Mouse (Mus musculus): Measurements from ENCODE around the gene Rubcnl. TPM values are rescaled to one million over a fixed set of nuclear protein-coding genes. Genes with fewer than 3 reads are reported as not detected.

Gene Rubcnl
- polyA plus RNA-seq (2016; fragmentation: Nextera tagmentation; extraction: Ambion mirVana), result 0.13 and 0.34 TPM in 2 replicates

DNA sequence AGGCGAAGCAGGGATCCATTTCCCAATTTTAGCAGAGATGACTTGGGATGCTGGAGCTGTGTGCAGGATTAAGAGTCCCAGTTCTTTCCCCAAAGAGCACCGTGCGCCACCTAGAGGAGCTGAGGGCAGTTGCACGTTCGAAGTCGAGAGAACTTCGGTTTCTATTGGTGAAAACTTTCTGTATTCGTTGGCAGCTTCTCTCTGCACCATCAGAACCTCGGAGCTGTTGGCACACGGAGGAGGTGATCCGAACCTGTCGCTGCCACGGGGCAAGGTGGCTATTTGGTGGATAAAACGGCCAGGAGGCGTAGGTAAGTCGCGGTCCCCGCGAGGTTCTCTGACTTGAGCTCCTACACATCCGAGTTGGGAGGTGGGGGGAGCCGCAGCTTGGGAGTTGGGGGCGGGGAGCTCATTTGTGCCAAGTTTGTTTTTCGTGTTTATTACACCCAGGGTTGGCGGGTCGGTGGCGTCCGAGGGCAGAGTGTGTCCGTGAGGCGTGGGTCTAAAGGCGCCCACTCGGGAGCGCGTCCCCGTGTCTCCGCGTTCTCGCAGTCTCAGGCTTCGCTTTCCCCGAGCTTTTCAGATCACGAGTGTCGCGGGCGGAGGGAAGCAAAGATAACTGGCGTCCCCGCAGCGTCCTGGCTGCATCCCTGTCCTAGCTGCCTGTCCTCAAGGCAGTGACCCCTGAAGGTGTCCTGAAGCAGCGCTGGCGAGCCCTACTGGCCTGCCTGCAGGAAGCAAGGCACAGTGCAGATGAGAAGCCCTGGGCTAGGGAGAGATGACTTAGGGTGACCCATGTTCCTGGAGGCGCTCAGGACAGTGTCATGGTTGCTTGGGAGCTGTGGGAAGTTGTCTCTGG is at the start of gene Rubcnl:
Gene Rubcnl (plus strand): TSS at position 172 of the 859 bp plus-strand sequence.
- 2% methylated on average over 49 of the region's 49 CpGs for WGBS
- Histone ChIP-seq H3K27ac (replicated peaks) (peak within 1 kb of the TSS; percentile 72), H3K4me1 (peaks cover 9% of the 10 kb centered on the region)

DNA sequence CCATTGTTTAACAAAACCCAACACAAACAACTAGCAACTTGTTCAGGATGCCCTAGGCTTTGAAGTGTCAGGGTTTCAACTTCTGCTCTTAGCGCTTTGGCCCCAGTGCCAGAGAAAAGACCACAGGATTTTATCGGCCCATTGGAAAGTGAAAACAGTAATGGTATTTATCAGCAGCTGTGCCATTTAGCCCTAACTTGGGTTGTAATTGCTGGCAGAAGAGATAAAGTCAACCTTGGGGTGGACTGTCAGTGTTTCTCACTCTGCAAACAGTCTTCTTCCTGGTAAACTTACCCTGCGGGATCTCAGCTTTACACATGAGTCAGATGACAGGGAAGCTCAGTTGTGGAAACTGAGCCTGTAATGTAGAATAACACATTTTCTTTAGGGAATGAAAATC is 43.6 kb upstream of the Rubcnl start:
- Histone ChIP-seq H3K4me3 (no peak overlapping the region), H3K27ac (replicated peaks) (no peak overlapping the region), H3K36me3 (replicated peaks) (no peaks in the 10 kb centered on the region), H3K9me3 (no peaks in the 10 kb centered on the region), H3K4me1 (0 out of 2 replicates have a peak, but pooled peaks cover 7% of the 10 kb centered on the region), H3K27me3 (replicated peaks; ENCODE audit: low read depth, poor library complexity, severe bottlenecking) (no peaks in the 10 kb centered on the region)
- 43% methylated on average over 3 of the region's 3 CpGs for WGBS
- DNase-seq (ENCODE audit: low spot score), result no peak

More for the DNA sequence above, at the start of gene Rubcnl:
- Histone ChIP-seq H3K27me3 (replicated peaks; ENCODE audit: low read depth, poor library complexity, severe bottlenecking) (peaks cover 12% of the 10 kb centered on the region), H3K9me3 (no peaks in the 10 kb centered on the region), H3K4me3 (peak within 1 kb of the TSS; percentile 76), H3K36me3 (replicated peaks) (no peaks in the 10 kb centered on the region)
- peak; percentile 83 for DNase-seq (ENCODE audit: low spot score)

DNA sequence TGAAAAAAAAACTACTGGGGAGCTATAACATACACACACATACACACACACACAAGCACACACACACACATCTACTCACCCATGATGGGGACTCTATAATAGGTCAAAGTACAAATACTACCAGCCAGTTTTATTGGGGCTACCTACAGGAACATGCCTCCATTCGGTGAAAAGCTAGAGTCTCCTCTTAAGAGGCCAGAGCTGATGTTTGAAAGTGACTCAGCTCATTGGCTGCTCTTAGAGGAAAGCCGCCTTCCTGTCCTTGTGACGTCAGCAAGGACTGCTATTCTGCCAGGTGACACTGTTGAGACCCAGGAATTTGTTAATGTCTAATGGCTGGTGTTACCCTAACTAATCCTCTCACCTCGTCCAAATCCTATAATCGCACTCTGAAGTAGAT is 43.1 kb upstream of the Rubcnl start:
- Histone ChIP-seq H3K27ac (replicated peaks) (no peak overlapping the region), H3K9me3 (no peaks in the 10 kb centered on the region), H3K36me3 (replicated peaks) (no peaks in the 10 kb centered on the region), H3K4me3 (no peak overlapping the region), H3K27me3 (replicated peaks; ENCODE audit: low read depth, poor library complexity, severe bottlenecking) (no peaks in the 10 kb centered on the region), H3K4me1 (0 out of 2 replicates have a peak, but pooled peaks cover 7% of the 10 kb centered on the region)
- no peak for DNase-seq (ENCODE audit: low spot score)
- 84% methylated on average over 5 of the region's 5 CpGs for WGBS

DNA sequence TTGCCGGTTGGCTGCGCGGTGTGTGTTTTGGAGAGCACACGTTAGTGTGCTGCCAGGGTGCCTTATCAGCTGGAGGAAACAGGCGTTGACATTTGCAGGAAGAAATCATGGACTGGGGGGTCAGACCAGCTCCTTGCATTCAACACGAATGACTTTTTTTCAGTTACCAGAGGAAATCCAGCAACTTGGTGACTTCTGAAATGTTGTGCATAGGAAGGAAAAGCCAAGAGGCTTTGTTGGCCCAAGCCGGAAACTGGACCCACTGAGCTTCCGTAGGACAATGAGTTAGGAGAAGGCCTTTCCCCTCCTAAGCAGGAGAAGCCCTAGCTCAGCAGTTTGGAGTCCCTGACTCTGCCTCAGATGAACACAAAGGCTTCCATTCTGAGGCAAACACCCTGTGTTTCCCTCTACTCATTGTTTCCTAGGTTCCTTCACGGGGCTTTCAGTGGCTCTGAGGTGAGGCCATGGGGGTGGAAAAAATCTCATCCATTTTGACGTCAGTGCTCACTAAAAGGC is 41.6 kb upstream of the Rubcnl start:
- no peak overlapping the region for H3K4me3 ChIP-seq
- no peak for DNase-seq (ENCODE audit: low spot score)
- H3K9me3 ChIP-seq, result no peaks in the 10 kb centered on the region
- H3K4me1 ChIP-seq, result 0 out of 2 replicates have a peak, but pooled peaks cover 7% of the 10 kb centered on the region
- H3K27ac ChIP-seq (replicated peaks), result no peak overlapping the region
- H3K36me3 ChIP-seq (replicated peaks), result no peaks in the 10 kb centered on the region
- WGBS, result 71% methylated on average over 10 of the region's 10 CpGs
- H3K27me3 ChIP-seq (replicated peaks; ENCODE audit: low read depth, poor library complexity, severe bottlenecking), result no peaks in the 10 kb centered on the region

DNA sequence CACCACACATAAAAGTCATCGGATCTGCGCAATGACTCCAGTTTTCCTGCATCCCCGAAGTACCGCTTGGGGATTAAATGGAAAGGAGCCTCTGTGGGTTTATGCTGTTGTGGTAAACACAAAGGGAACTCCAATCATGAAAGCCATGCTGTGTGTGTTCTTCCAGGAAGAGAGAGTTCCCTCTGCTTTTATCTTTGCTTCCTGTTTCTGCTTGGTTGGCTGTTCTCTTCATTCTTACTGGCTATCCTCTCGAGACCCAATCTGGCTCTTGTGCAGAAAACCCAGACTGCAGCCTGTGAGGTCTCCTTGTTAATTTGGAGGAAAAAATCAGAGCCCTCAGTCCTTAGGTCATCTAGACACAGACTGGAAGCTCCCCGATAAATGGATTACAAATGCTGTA is 38.9 kb upstream of the Rubcnl start:
- no peaks in the 10 kb centered on the region for H3K27me3 ChIP-seq (replicated peaks; ENCODE audit: low read depth, poor library complexity, severe bottlenecking)
- 82% methylated on average over 6 of the region's 6 CpGs for WGBS
- no peaks in the 10 kb centered on the region for H3K36me3 ChIP-seq (replicated peaks)
- H3K4me1 ChIP-seq, result peaks cover 12% of the 10 kb centered on the region; the same call in 1 of the 2 replicates
- DNase-seq (ENCODE audit: low spot score), result no peak
- no peak overlapping the region for H3K4me3 ChIP-seq
- no peaks in the 10 kb centered on the region for H3K9me3 ChIP-seq
- H3K27ac ChIP-seq (replicated peaks), result no peak overlapping the region

DNA sequence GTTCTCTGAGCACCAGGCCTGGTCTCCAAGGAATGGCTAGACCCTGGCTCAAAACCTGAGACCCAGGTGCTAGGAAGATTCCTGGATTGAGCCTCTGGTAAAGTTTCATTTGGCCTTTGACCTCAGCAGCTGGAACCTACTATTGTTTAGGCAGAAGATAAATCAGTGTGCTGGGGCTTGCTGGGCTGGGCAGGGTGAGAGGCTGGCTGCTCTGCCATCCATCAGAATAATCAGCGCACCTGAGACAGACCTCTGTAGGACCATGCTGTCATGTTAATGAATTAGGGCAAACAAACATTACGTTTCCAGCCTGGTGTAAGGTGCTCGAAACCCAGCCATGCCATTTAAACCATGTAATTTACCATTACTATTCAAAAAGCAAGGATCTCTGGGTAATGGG is 34.8 kb upstream of the Rubcnl start:
- DNase-seq (ENCODE audit: low spot score), result no peak
- Histone ChIP-seq H3K4me1 (peaks cover 12% of the 10 kb centered on the region; the same call in 1 of the 2 replicates), H3K27ac (replicated peaks) (no peak overlapping the region), H3K4me3 (no peak overlapping the region), H3K9me3 (no peaks in the 10 kb centered on the region), H3K27me3 (replicated peaks; ENCODE audit: low read depth, poor library complexity, severe bottlenecking) (no peaks in the 10 kb centered on the region), H3K36me3 (replicated peaks) (no peaks in the 10 kb centered on the region)
- WGBS, result 65% methylated on average over 3 of the region's 3 CpGs

DNA sequence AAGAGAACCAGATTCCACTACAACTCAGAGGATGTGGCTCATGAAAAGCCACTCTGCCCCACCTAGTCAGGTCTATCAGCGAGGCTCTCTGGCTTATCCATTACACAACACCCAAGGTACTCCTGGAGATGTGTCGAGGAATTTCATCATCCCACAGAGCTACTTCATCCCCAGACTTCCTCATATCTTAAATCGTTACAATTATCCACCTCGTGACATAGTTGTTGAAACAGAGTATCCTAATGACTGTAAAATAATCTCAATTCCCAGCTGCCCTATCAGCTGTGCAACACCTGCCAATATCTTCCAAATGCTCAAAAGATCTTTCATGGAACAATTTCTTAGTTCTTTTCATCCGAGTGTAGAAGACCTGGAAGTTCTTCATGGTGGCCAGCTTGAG is 32.7 kb upstream of the Rubcnl start:
- DNase-seq (ENCODE audit: low spot score), result no peak
- H3K36me3 ChIP-seq (replicated peaks), result no peaks in the 10 kb centered on the region
- no peaks in the 10 kb centered on the region for H3K9me3 ChIP-seq
- 85% methylated on average over 5 of the region's 5 CpGs for WGBS
- peaks cover 4% of the 10 kb centered on the region; the same call in 1 of the 2 replicates for H3K4me1 ChIP-seq
- no peak overlapping the region for H3K4me3 ChIP-seq
- H3K27ac ChIP-seq (replicated peaks), result no peak overlapping the region
- no peaks in the 10 kb centered on the region for H3K27me3 ChIP-seq (replicated peaks; ENCODE audit: low read depth, poor library complexity, severe bottlenecking)

DNA sequence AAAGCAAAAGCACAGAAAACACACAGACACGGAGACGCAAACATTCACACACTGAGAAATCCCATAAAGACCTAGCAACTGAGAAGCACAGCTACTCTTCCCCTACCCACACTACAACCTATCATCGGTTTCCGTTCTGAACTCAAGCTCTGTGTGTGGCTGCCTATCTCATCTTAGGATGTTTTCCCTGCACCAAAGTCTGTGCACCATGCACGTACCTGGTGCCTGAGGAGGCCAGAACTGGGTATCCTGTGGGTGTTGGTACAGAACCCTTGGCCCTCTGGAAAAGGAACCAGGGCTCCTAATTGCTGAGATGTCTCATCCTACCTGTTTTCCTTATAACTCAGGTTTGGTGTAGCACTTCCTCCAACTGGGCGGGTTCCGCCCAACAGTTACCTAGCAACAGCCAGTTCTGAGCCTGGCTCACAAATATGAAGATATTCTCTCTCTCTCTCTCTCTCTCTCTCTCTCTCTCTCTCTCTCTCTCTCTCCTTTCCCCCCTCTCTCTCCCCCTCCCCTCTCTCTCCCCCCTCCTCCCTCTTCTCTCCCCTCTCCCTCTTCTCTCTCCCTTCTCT is 30.9 kb upstream of the Rubcnl start:
- peaks cover 4% of the 10 kb centered on the region; the same call in 1 of the 2 replicates for H3K4me1 ChIP-seq
- no peaks in the 10 kb centered on the region for H3K36me3 ChIP-seq (replicated peaks)
- no peaks in the 10 kb centered on the region for H3K27me3 ChIP-seq (replicated peaks; ENCODE audit: low read depth, poor library complexity, severe bottlenecking)
- 82% methylated on average over 7 of the region's 7 CpGs for WGBS
- no peaks in the 10 kb centered on the region for H3K9me3 ChIP-seq
- H3K4me3 ChIP-seq, result no peak overlapping the region
- H3K27ac ChIP-seq (replicated peaks), result no peak overlapping the region
- DNase-seq (ENCODE audit: low spot score), result no peak

DNA sequence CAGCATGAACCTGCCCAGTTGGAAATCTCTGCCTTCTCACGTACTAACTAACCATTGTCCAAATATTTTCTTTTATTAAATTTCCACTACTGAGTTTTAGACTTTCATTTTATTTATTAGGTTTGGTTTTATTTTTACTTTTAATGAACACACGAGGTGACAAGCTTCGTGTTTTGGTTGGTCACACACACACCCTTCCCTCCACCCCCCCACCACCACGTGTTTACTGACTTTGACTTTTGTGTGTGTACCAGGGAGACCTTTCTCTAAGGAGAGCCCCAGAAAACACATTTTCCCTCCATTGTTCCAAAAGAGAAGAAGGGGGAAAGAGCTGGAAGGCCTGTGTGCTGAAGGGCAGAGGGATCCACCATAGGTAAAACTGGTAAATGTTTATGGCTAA is 30.2 kb upstream of the Rubcnl start:
- Histone ChIP-seq H3K36me3 (replicated peaks) (no peaks in the 10 kb centered on the region), H3K27me3 (replicated peaks; ENCODE audit: low read depth, poor library complexity, severe bottlenecking) (no peaks in the 10 kb centered on the region), H3K4me3 (no peak overlapping the region), H3K9me3 (no peaks in the 10 kb centered on the region), H3K27ac (replicated peaks) (no peak overlapping the region), H3K4me1 (peaks cover 4% of the 10 kb centered on the region; the same call in 1 of the 2 replicates)
- WGBS, result 61% methylated on average over 4 of the region's 4 CpGs
- DNase-seq (ENCODE audit: low spot score), result no peak

DNA sequence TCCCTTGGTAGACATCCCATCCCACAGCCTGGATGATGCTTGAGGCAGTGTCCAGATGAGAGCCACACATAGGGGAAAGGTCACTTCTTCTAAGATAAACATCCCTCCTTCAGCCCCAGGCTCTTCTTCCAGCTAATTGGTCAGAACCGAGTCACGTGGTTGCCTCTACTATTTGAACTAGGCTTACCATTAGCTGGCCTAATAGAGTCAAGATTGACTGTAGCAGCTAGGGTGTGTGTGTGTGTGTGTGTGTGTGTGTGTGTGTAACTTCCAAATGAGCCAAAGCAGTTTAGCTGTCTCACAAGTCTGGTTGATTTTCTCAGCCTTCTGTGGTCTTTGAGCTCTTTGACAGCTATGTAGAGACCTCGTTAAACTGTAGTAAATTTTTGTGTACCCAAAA is 29.3 kb upstream of the Rubcnl start:
- WGBS, result 61% methylated on average over 3 of the region's 3 CpGs

DNA sequence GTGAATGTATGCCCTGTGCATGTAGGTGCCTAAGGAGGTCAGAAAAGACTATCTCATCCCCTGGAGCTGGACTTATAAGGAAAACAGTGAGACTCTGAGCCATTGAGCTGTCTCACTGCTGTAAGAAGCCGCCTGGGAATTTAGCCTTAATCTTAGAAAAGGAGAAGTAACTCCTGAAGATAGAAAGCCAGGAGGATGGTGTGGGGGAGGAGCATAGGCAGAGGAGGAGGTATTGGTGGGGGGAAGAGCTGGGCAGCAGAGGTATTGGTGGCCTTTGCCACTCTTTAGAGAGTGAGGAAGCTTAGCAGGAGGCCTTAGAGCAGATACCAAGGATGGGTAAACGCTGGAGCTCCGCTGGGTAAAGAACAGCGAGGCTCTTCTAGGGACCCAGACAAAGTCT is 26.5 kb upstream of the Rubcnl start:
- WGBS, result 44% methylated on average over 4 of the region's 4 CpGs
- H3K9me3 ChIP-seq, result no peaks in the 10 kb centered on the region

More for the DNA sequence above, 29.3 kb upstream of the Rubcnl start:
- no peak for DNase-seq (ENCODE audit: low spot score)
- no peaks in the 10 kb centered on the region for H3K36me3 ChIP-seq (replicated peaks)
- no peak overlapping the region for H3K27ac ChIP-seq (replicated peaks)
- H3K4me3 ChIP-seq, result no peak overlapping the region
- no peaks in the 10 kb centered on the region for H3K27me3 ChIP-seq (replicated peaks; ENCODE audit: low read depth, poor library complexity, severe bottlenecking)
- no peaks in the 10 kb centered on the region for H3K4me1 ChIP-seq
- no peaks in the 10 kb centered on the region for H3K9me3 ChIP-seq

DNA sequence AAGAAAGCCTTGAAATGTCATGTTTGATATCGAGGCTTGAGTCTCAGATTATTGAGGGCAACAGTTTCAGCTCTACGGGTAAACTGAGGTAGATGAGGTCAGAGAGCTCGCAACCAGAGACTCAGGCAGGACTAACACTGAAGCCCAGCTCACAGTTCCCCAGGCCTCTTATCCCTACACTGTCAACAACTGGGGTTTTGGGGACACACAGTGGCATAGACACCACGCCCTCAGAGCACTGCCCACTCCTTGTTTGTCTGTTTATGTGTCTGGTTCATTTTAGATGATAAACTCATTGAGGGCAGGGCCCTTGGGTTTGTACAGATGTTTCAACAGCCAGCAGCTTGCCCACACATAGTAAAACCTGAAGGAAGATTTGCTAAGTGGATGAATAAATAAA is 25.9 kb upstream of the Rubcnl start:
- Histone ChIP-seq H3K36me3 (replicated peaks) (no peaks in the 10 kb centered on the region), H3K4me1 (no peaks in the 10 kb centered on the region), H3K27me3 (replicated peaks; ENCODE audit: low read depth, poor library complexity, severe bottlenecking) (no peaks in the 10 kb centered on the region), H3K4me3 (no peak overlapping the region), H3K9me3 (no peaks in the 10 kb centered on the region), H3K27ac (replicated peaks) (no peak overlapping the region)
- WGBS, result 84% methylated on average over 4 of the region's 4 CpGs
- no peak for DNase-seq (ENCODE audit: low spot score)

More for the DNA sequence above, 26.5 kb upstream of the Rubcnl start:
- Histone ChIP-seq H3K36me3 (replicated peaks) (no peaks in the 10 kb centered on the region), H3K27ac (replicated peaks) (no peak overlapping the region), H3K4me1 (no peaks in the 10 kb centered on the region), H3K27me3 (replicated peaks; ENCODE audit: low read depth, poor library complexity, severe bottlenecking) (no peaks in the 10 kb centered on the region), H3K4me3 (no peak overlapping the region)
- DNase-seq (ENCODE audit: low spot score), result no peak
